Mouse (Mus musculus) layer of hippocampus, postnatal 36 days (tissue): ENCODE data around the gene Tmprss11f. TPM values are rescaled to one million over a fixed set of nuclear protein-coding genes. Genes with fewer than 3 reads are reported as not detected.
"Not testable (repeated sequence)": the region's sequence is repeated elsewhere in the genome, so short reads cannot be mapped to it uniquely, and the experiment has no call there.

Source experiments
- DNase-seq, 2 experiments: peaks; one replicate each; pipeline ENCODE4 v3.0.0; 2022
- total RNA-seq, 2 experiments: library from RNA; stranded (reverse); gene quantifications; 2 replicates each; pipeline ENCODE4 v1.2.3; 2021

The Tmprss11f gene
- not detected for total RNA-seq

GRCm38 (mm10) chr5:86632324-86632723, at the start of gene Tmprss11f:
Gene Tmprss11f, minus strand, starts transcription at chr5:86632424.
- no peak for DNase-seq

- DNase-seq = no peak
Observed at GRCm38 (mm10) chr5:86676262-86676661, 44.0 kb upstream of the Tmprss11f start, which contains the start of gene Tmprss11b. Gene Tmprss11b, minus strand, starts transcription at chr5:86676362.

- DNase-seq = not testable (repeated sequence)
Observed at GRCm38 (mm10) chr5:86649185-86649584, 17.0 kb upstream of the Tmprss11f start.

- no peak for DNase-seq
Observed at GRCm38 (mm10) chr5:86640795-86641194, 8.6 kb upstream of the Tmprss11f start.

GRCm38 (mm10) chr5:86630700-86631099, 1.5 kb downstream of the Tmprss11f start:
- DNase-seq = no peak

- no peak for DNase-seq
Observed at GRCm38 (mm10) chr5:86621778-86622177, 10.4 kb downstream of the Tmprss11f start.

GRCm38 (mm10) chr5:86585896-86586295, 46.3 kb downstream of the Tmprss11f start:
- no peak for DNase-seq

- DNase-seq = no peak
Observed at GRCm38 (mm10) chr5:86582618-86583017, 49.6 kb downstream of the Tmprss11f start.

- DNase-seq = no peak
Observed at GRCm38 (mm10) chr5:86581998-86582397, 50.2 kb downstream of the Tmprss11f start.

- DNase-seq = not testable (repeated sequence)
Observed at GRCm38 (mm10) chr5:86578761-86579160, 53.5 kb downstream of the Tmprss11f start.

- no peak for DNase-seq
Observed at GRCm38 (mm10) chr5:86546693-86547092, 85.5 kb downstream of the Tmprss11f start.

GRCm38 (mm10) chr5:86540601-86541000, 91.6 kb downstream of the Tmprss11f start:
- DNase-seq = no peak

GRCm38 (mm10) chr5:86528725-86529124, 103.5 kb downstream of the Tmprss11f start:
- DNase-seq = peak in 1 of 2 experiments; percentile 4

- DNase-seq = no peak
Observed at GRCm38 (mm10) chr5:86518500-86518899, 113.7 kb downstream of the Tmprss11f start, which contains the start of gene Tmprss11g. Gene Tmprss11g, minus strand, starts transcription at chr5:86518600.

- DNase-seq = no peak
Observed at GRCm38 (mm10) chr5:86511538-86511937, 120.7 kb downstream of the Tmprss11f start.

- no peak for DNase-seq
Observed at GRCm38 (mm10) chr5:86493453-86493852, 138.8 kb downstream of the Tmprss11f start.

GRCm38 (mm10) chr5:86482562-86482961, 149.7 kb downstream of the Tmprss11f start:
- no peak for DNase-seq

- no peak for DNase-seq
Observed at GRCm38 (mm10) chr5:86482031-86482430, 150.2 kb downstream of the Tmprss11f start.

- DNase-seq = no peak
Observed at GRCm38 (mm10) chr5:86473859-86474258, 158.4 kb downstream of the Tmprss11f start.

Other genes starting within 250 kb of the Tmprss11f start
- gene Tmprss11a, start 163.4 kb downstream of the Tmprss11f start, total RNA-seq = under 1 TPM in 1 of 2 experiments, not detected in 1; 0.13 TPM
- not detected for gene Tmprss11g, start 113.8 kb downstream of the Tmprss11f start, total RNA-seq
- gene Tmprss11b, start 43.9 kb upstream of the Tmprss11f start, total RNA-seq = not detected
- gene Tmprss11e, start 113.4 kb upstream of the Tmprss11f start, total RNA-seq = not detected
- 10 to 100 TPM; 67.3 to 68.1 TPM for gene Ythdc1, start 171.8 kb upstream of the Tmprss11f start, total RNA-seq